Mouse (Mus musculus) cerebellum, postnatal 36 days (tissue): ENCODE data around the gene Bpnt1.

Experiments used
- DNase-seq, 2 experiments: peaks; one replicate each; pipeline ENCODE4 v3.0.0; 2021 to 2022; ENCODE audit warnings: mixed read lengths in 2 of 2

Gene Bpnt1

DNA sequence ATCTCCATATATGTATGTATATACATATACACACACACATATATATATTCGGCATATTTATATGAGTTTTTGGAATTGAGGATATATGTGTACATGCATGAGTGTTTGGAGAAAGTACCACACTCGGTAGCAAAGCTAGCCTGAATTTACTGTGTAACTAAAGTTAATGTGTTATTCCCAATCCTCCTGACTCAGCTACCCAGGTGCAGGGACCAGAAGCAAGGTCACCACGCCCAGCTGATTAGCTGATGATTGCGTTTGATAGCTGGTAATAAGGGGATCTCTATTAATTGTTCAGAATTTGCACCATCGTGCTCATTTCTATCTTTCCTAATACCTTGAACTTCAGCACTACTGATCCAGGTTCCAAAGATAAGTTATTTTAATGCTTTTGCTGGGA lies 1.7 kb downstream of the Bpnt1 start:
- no peak for DNase-seq

DNA sequence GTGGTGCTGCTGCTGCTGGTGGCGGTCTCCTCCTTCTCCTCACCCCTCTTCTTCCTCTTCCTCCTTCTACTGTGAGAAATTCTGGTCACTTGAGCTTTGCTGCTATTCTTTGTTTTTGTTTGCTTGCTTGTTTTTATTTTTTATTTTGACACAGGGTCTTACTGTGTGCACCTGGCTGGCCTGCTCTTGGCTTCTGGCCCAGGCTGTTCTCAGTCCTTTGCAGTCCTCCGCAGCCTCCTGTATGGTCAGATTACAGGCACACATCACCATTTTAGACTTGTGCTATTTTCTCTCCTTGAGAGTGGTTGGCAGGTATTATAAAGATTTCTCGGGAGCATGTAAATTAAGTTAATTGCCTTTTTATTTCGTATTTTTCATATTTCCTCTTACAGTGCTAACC lies 2.2 kb downstream of the Bpnt1 start:
- DNase-seq, result peak; percentile 22 to 27

DNA sequence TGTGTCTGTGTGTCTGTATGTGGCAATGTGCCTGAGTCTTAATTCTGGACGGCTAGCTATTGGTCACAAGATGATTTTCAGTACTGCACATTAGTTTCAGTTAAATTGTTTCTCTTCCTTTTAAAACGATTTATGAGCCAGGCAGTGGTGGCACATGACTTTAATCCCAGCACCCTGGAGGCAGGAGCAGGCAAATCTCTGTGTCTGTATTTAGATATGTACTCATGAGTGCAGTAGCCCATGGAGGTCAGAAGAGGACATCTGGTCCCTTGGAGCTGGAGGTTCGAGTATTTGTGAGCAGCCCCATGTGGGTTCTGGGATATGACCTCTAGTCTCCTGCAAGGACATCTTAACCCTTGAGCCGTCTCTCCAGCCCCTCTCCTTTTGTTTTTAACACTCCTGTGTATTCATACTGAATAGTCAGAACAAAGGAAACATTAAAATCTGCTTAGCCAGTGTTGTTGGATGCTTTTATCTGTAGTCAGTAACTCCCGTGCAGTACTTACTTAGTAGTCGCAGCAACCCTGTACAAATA lies 3.3 kb downstream of the Bpnt1 start:
- DNase-seq, result no peak

DNA sequence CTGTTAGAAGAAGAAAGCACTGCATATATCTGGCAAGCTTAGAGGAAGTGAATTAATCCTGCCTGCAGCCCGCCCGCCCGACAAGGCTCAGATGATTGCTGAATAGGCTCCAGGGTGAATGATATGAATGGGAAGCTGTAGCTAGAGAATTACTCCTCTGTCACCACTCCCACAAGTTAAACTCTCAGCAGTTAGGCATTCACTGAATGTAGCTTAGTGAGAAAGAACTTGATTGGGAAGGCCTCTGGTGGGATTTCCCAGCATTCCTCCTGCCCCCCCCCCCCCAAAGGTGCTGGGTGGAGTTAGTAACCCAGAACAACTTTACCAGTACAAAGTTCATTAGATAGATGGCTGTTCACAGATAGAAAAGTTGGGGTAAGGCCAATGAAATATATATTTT lies 4.6 kb downstream of the Bpnt1 start:
- no peak for DNase-seq

DNA sequence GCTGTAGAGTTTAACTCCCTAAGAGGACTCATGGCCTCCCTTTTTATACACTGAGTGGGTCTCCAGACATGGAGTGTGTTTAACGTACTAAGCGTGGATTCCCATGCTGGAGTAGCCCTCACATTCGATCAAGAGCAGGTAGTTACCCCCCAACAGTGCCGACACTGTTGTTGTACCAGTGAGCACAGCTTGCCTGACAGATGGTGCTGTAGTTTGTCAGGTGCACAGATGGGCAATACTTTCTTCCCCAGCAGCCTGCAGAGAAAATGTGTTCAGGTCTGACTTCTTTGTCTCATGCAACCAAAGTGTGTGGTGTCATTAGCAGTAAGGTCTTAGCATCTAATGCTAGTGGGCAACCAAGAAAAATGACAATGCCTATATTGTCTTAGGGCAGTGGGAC lies 10.5 kb downstream of the Bpnt1 start:
- peak; percentile 41 to 45 for DNase-seq

DNA sequence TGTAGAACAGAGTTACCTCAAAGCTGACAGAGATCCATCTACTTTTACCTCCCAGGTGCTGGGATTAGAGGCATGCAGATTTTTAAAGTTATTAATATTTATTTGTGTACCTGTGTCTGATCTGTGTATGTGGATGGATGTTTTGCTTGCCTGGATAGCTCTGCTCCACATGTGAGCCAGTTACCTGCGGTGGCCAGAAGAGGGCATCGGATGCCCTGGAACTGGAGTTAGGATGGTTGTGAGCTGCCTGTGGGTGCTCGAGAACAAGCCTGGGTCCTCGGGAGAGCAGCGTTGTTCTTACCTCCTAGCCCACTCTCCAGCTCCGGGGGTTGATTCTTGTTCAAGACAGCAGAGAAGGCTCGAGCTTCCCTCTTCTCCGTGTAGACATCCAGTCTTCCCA lies 11.5 kb downstream of the Bpnt1 start:
- DNase-seq, result no peak

DNA sequence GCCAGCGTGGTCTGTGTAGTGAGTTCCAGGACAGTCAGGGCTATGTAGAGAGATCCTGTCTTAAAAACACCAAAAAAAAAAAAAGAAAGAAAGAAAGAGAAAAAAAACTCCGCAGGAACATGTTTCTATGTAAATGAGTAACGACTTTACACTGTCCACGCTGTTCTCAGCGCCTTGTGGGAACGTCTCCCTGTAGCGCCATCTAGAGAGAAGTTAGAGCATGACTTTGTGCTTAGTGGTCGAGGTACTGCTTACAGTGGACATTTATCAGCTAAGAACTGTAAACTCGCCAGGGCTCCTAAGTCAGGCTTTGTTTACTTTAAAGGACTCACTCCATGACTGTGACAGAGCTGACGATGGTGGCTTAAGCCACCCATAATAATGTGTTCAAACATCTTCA lies 14.2 kb downstream of the Bpnt1 start:
- no peak for DNase-seq

DNA sequence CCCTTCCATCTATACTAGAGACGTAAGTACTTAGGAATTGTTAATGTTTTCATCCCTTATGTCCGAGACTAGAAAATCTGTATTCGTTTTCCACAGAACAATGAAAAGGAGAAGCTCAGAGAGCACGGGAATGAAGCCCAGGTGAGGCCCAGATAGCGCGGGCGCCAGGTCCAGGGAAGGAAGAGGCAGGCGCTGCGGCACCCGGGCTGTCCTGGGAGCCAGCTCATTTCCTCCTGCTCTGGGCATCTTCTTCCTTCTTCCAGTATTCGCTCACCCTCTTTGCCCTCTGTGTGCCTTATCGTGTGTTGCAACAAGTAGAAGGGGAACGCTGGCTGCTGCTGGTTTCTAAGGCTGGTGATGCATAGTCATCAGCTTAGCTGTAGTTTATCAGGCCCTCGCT lies 17.8 kb downstream of the Bpnt1 start:
- DNase-seq, result no peak

DNA sequence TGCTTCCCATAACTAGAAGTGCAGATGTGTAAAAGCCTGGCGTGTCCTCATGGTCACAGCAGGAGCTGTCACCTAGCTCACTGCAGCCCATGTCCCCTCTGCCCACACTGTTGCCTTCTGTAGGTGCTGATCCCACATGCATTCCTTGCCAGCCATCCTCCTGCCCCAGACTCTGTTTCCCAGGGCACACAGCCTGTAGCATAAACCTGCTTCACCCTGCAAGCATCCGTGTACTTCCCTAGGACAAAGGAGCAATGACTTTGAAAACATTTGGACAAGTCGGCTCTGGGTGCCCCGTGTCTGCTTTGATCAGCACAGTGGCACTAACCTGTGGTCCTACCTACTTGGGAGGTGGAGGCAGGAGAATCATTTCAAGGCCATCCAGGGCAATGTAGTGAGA lies 18.7 kb downstream of the Bpnt1 start:
- DNase-seq, result no peak

DNA sequence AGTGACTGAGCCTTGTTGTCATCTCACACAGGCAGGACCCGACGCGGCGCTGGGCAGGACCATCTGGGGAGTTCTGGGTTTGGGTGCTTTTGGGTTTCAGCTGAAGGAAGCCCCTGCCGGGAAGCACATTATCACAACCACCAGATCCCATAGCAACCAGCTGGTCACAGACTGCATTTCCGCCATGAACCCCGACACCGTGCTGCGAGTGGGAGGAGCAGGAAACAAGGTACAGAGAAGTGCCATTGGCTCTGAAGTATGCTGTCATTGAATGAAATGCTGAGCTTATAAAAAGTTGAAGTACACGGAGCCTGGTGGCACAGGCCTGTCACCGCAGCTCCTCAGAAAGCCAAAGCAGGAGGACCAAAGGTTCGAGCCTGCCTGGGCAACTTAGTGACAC lies 20.2 kb downstream of the Bpnt1 start:
- DNase-seq, result no peak

DNA sequence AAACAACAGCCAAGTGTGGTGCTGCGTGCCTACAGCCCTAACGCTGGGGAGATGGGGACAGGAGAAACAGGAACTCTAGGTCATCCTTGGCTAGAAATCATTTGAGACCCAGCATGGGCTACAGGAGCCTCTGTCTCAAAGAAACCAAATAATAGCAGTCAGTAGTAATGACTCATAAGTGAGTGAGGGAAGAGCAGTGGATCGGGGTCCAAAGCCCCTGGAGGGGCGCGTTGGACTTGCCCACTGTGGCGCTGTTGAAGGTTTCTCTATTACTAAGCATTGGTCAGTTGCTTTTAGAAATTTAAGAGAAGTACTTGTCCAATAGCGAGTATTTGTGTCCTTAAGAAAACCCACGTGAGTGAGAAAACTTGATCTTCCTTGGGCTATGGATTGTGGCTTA lies 21.4 kb downstream of the Bpnt1 start:
- DNase-seq, result no peak

DNA sequence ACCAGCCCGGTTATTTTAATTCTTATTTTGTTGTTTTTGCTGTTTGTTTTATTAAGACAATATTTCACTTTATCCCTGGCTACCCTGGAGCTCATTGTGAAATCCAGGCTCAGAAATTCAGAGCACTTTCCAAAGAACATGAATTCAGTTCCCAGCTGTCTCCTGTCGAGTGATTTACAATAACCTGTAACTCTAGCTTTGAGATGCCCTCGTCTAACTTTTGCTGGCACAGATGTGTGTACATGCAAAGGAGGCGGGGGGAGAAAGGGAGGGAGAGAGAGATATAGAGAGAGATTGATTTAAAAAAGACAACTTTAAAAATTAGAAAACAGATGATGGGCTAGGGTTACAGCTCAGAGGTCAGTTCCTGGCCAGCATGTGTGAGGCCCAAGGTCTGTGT lies 22.8 kb downstream of the Bpnt1 start:
- DNase-seq, result no peak

DNA sequence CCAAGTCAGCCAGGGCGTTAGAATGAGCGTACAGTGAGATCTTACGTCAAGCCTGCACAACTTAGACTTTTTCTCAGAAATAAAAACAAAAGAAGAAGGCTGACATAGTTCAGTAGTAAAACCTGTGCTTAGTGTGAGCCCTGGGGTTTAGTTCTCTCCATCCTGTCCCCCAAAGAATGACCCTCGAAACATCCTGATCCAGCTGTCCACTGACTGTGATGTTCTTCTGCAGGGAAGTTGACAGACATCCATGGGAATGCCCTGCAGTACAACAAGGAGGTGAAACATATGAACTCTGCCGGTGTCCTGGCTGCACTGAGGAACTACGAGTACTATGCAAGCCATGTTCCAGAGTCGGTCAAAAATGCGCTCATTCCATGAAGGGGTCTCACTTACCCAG lies 24.3 kb downstream of the Bpnt1 start:
- no peak for DNase-seq

DNA sequence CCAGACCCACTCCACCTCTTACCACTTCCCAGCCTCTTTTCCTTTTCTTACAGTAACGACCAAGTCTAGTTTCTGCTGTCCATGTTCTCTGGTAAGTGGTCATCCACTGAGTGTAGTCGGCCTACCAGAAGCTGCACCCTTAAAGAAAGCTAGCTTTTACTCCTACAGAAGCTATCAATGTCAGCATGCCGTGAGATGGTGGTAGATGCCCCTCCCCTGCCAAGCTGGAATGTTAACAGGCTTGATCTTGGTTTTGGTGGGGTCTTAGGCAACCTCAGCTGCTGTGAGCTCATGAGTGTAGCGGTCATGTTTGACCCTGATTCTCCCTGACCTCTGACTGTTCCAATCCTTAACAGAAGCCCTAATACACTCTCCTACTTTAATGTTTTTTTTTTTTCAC lies 26.3 kb downstream of the Bpnt1 start:
- DNase-seq, result no peak

DNA sequence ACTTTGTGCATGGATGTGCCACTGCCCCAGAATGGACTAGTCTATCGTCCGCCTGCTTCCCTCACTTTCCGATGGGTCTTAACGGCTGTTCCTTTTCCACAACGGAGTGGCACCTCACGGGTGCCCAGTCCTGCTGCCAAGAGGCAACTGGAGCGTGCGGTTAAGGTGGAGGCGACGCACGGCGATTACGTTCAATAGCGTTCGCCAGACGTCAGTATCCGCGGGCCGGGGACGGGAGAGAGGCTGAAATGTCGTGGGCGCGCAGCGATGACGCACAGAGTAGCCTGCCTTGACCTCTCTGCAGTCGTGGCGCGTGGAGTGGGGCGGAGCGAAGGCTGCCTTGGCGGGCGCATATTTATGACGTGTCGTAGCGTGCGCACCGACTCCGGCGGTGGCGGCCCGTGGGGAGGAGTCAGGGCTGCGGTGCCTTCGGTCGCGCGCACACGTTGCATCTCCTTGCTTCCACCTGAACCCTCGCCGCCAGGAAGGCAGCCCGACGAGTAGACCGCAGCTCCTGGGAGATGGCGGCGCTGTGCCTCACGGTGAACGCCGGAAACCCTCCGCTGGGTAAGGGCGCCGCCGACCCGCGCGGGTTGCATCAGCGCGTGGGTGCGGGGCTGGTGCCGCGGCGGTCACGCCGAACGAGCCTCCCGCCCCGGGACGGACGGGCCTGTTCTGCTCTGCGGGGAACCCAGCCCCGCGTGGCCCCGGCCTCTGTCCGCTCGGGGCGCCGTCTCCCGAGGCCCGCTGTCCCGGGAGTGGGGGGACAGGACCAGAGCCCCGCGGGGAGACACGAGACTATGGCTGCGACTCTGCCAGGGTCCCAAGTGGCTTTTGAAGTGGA lies 30.9 kb downstream of the Bpnt1 start, which contains the start of gene Eprs:
Eprs (plus strand) TSS at position 368 of the 844 bp plus-strand sequence.
- peak; percentile 99 for DNase-seq

DNA sequence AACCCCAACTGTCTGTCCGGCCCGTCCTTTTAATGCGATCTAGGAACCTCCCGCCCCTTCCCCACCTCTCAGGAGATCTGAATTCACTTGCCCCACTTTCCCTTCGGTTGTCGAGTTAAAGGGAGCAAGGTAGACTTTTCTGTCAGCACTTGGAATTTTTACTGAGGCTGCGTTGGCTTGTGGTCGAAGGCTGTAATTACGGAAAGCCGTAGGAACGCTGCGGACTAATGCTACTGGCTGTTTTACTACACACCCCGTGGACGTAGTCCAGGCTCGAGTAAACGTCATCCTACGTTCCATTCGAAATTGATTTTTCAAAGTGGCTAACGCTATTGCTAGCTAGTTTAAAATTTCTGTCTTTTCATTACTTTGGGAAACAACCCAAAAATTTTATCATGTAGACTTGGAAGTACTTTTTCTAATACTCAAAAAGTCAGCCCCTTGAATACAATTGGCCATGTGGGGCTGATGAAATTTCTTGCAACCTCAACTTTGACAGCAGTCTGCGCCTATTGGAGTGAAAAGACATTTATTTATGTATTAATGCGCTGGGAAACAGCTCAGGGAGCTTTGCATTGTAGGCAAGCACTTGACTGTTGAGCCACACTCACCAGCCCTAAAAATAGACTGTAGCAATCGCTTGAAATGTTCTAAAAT lies 31.7 kb downstream of the Bpnt1 start:
- peak; percentile 20 to 38 for DNase-seq

DNA sequence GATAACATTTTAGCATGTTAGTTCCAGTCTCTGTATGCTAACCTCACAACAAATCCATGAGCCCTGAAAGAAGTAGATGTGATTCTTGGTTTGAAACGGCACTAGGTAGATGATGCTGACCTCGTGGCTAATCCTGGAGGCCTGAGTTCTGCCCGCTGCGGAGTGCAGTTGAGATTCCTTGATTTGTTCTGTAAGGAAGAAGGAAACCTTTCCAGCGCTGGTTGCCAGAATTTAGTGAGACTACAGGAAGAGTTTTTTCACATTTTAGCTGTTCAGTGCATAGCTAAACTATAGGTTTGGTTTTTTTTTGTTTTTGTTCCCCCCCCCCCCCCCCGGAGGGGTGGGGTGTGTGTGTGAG lies 32.2 kb downstream of the Bpnt1 start:
- DNase-seq, result no peak

DNA sequence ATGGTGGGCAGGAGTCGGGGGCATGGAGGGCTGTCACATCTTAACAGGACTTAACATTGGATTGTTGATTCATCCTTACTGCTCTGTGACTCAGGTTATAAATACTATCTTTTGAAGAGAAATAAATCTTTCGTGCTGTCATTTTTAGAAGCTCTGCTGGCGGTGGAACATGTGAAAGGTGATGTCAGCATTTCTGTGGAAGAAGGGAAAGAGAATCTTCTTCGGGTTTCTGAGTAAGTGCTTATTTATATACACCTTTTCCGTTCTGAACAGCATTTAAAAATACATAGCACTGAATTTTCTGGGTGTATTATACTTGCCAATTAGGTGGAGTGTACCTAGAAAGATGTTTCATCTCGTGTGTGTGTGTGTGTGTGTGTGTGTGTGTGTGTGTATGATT lies 35.4 kb downstream of the Bpnt1 start:
- DNase-seq, result no peak

DNA sequence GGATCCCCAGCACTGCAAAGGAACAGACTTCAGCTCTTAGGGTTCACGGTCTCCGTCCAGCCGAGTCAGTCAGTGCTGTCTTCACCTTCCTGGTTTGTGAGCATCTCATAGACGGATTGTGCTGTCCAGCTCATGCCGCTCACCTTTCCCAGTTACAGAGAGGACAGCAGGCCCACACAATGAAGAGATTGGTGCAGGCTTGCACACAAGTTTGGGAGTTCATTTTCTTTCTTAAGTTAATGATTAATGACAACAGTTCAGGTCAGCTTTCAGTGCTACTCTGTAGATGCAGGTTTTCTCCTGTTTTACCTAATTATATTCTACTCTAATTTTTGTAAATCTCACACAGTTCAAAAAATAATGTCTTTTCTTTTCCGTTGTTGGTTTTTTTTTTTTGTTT lies 38.0 kb downstream of the Bpnt1 start:
- DNase-seq, result no peak

DNA sequence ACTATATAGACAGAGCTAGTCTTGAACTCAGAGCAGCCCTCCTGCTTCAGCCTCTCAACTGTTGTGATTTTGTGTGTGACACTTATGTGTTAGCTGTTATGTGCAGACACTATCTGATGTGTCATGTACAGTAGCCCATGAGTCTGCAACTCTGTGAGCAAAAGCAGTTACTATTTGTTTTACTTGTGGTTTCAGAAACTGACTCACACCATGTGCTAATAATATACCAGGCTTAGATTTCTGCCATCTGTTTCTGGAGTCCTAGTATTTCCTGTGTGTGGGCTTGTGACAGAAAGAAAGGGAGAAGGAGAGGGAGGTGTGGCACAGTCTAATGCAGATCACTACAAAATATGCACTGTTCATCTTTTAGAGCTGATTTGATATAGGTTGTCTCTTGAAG lies 44.4 kb downstream of the Bpnt1 start:
- no peak for DNase-seq

DNA sequence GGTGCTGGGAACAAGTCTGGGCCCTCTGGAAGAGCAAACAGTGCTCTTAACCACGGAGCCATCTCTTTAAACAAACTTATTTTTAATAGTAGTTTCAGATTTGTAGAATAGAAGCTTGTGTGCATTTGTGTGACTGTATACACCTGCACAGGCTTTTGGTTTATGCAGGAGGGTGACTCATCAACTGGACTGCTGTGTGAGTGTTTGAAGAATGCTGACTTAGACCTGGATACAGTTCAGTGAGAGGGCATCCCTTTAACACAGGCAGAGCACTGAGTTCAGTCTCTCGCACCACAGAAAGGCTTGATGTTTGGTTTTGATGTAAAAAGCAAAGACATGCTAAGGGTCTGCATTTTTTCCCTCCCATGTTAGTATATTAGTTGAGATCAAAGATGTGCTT lies 45.5 kb downstream of the Bpnt1 start:
- no peak for DNase-seq

DNA sequence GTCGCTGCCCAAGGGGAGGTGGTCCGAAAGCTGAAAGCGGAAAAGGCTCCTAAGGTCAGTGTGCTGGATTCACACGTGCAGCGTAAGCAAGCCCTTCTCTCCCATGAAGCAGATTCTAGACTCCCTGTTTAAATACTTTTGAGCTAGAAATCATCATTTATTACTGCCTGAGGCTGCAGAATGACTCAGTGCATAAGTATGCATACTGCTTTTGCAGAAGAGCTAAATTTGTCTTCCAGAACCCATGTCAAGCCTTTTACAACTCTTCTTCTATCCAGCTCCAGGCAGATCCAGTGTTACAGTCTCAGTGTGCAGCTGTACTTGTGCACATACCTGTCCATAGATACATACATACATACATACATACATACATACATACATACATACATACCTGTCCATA lies 69.7 kb downstream of the Bpnt1 start:
- no peak for DNase-seq

DNA sequence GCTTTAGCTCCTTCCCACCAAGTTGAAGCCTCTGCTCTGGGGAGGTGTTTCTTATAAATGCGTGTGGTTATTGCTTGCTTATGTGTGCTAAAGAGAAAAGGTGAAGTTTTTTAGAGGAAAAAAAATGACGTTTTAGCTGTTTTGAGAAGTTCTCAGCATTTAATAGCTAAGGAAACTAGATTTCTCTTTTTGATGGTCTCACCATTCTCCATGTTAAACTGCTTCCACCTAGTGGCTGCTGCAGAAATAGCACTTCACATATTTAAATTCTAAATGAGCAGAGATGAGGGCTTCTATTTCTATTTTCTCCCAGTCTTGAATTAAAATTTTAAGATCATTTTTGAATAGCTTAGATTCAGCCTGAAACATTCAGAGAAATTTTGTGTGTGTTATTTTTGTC lies 72.1 kb downstream of the Bpnt1 start:
- peak in 1 of 2 experiments; percentile 20 for DNase-seq

DNA sequence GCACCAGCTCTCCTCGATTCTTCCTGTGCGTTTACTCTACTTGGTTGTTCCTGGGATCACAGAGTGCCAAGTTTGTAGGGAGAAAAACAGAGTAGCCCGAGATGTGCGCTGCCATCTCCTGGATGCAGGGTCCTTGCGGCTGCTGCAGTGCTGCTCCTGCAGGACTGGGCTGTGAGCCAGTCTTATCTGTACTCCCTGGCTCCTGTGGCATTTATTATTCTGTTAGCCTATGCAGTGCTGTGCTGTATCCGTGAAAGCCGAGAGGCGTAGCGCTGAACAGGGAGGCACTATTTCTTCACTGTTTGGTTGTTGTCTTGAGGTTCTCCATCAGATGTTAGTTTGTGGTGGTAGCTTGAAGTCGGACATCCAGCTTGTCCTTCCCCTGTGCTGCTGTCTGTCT lies 74.0 kb downstream of the Bpnt1 start:
- no peak for DNase-seq
